In genomic region chr11:97805662-97806612, GRCm38 (mm10) we compare ENCODE assay signal across 7 mouse cellular contexts. TPM values are rescaled to one million over a fixed set of nuclear protein-coding genes. Genes with fewer than 3 reads are reported as not detected.
DNase-seq lines count a peak whose midpoint lies in the region; ATAC-seq and TF ChIP-seq lines count a peak whose summit lies in the region.

No protein-coding gene starts in this region.

- H3K27me3 ChIP-seq in ES-Bruce4 (ENCODE audit: control insufficient read depth, insufficient read depth, low read length, poor library complexity, severe bottlenecking) = no peaks in the 10 kb centered on the region
- H3K27me3 ChIP-seq in heart, embryonic 12.5 days (replicated peaks) = no peaks in the 10 kb centered on the region

- TF ChIP-seq POLR2A in ES-Bruce4 (IDR thresholded peaks at IDR 0.05; ENCODE audit: insufficient read depth, low read length) = no peak
- TF ChIP-seq POLR2A in olfactory bulb, adult 2 months (IDR thresholded peaks at IDR 0.05; ENCODE audit: insufficient read depth, low read depth, low read length) = no peak

- H3K27ac ChIP-seq in ES-Bruce4 (ENCODE audit: insufficient read depth, low read length) = peak overlapping the region; percentile 92
- H3K27ac ChIP-seq in heart, embryonic 12.5 days (ENCODE audit: poor library complexity, severe bottlenecking) = peak overlapping the region; percentile 91
- peak overlapping the region; percentile 38 for H3K27ac ChIP-seq in olfactory bulb, adult 2 months (ENCODE audit: insufficient read depth, low read depth, low read length)

- no peaks in the 10 kb centered on the region for H3K9me3 ChIP-seq in ES-Bruce4 (replicated peaks; ENCODE audit: control insufficient read depth, insufficient read depth, low read length, poor library complexity, severe bottlenecking)
- no peaks in the 10 kb centered on the region for H3K9me3 ChIP-seq in heart, embryonic 12.5 days (replicated peaks)

- H3K4me1 ChIP-seq in ES-Bruce4 (ENCODE audit: control insufficient read depth, insufficient read depth, low read length) = peaks cover 28% of the 10 kb centered on the region
- peaks cover 90% of the 10 kb centered on the region for H3K4me1 ChIP-seq in heart, embryonic 12.5 days (replicated peaks)
- peaks cover 51% of the 10 kb centered on the region for H3K4me1 ChIP-seq in olfactory bulb, adult 2 months (ENCODE audit: control insufficient read depth, insufficient read depth, low read length)

- TF ChIP-seq CTCF in ES-Bruce4 (IDR thresholded peaks at IDR 0.05; ENCODE audit: low read depth, low read length) = no peak
- no peak for TF ChIP-seq CTCF in olfactory bulb, adult 2 months (IDR thresholded peaks at IDR 0.05; ENCODE audit: insufficient read depth, low read depth, low read length)

- TF ChIP-seq EP300 in ES-Bruce4 (IDR thresholded peaks at IDR 0.05; ENCODE audit: insufficient read depth, low read depth, low read length) = peak; percentile 97

- peak; percentile 55 for DNase-seq in 3134 (ENCODE audit: extremely low read depth, insufficient read length, low spot score)
- peak; percentile 51 for DNase-seq in kidney, postnatal 10 days
- DNase-seq in left cerebral cortex, postnatal 10 days (ENCODE audit: extremely low spot score in 1 of 2, low spot score in 2 of 2) = no peak

- H3K36me3 ChIP-seq in ES-Bruce4 (ENCODE audit: control insufficient read depth, insufficient read depth, low read length, poor library complexity, severe bottlenecking) = peaks cover 17% of the 10 kb centered on the region
- peaks cover 28% of the 10 kb centered on the region for H3K36me3 ChIP-seq in heart, embryonic 12.5 days

- peak overlapping the region; percentile 63 for H3K9ac ChIP-seq in ES-Bruce4 (ENCODE audit: low read depth, poor library complexity, severe bottlenecking)
- H3K9ac ChIP-seq in heart, embryonic 12.5 days = peak overlapping the region; percentile 31; the same call in 1 of the 2 replicates

- peak overlapping the region; percentile 69 for H3K4me2 ChIP-seq in heart, embryonic 12.5 days

- H3K4me3 ChIP-seq in ES-Bruce4 (ENCODE audit: low read depth, low read length) = peak overlapping the region; percentile 29
- H3K4me3 ChIP-seq in heart, embryonic 12.5 days = no peak overlapping the region
- no peak overlapping the region for H3K4me3 ChIP-seq in olfactory bulb, adult 2 months (ENCODE audit: insufficient read depth, low read depth, low read length)

- 37% methylated on average over 15 of the region's 15 CpGs for WGBS in heart, embryonic 12.5 days
- WGBS in olfactory bulb, adult 2 months = 43% methylated on average over 15 of the region's 15 CpGs

- intact Hi-C loops in left cerebral cortex, postnatal 10 days (cut with DNase I) = no loop called here

- no peak for ATAC-seq in heart, embryonic 12.5 days (ENCODE audit: insufficient number of reproducible peaks, low FRiP score)
- ATAC-seq in CD4-positive, CD25-positive, alpha-beta regulatory T cell, adult 4 months = no peak

RNA-seq across cellular contexts. Expression of gene Lasp1, which starts 7.1 kb away (rescaled TPM):
- polyA plus RNA-seq in ES-Bruce4 (2011; ENCODE audit: insufficient read depth, insufficient read length, low read depth, missing spikeins) = 228 and 231 TPM in 2 replicates
- 46.9 and 49.5 TPM in 2 replicates for polyA plus RNA-seq in heart, embryonic 12.5 days (2016; fragmentation: Nextera tagmentation; extraction: Ambion mirVana)
- polyA plus RNA-seq in olfactory bulb, adult 2 months (2012; ENCODE audit: insufficient read depth, insufficient read length, low replicate concordance, missing spikeins) = not detected in 2 replicates
- total RNA-seq in left cerebral cortex, postnatal 10 days (2021) = 100 to 1,000 TPM; 190 to 203 TPM
- 10 to 100 TPM; 46.4 to 49.9 TPM for polyA plus RNA-seq in CD4-positive, CD25-positive, alpha-beta regulatory T cell, adult 4 months (2017; shearing (Covaris generic))

RNA-seq across cellular contexts. Expression of gene Rpl23, which starts 23.7 kb away (rescaled TPM):
- 777 and 842 TPM in 2 replicates for polyA plus RNA-seq in ES-Bruce4 (2011; ENCODE audit: insufficient read depth, insufficient read length, low read depth, missing spikeins)
- 404 and 410 TPM in 2 replicates for polyA plus RNA-seq in heart, embryonic 12.5 days (2016; fragmentation: Nextera tagmentation; extraction: Ambion mirVana)
- 695 TPM in 1 of 2 replicates, not detected in the other for polyA plus RNA-seq in olfactory bulb, adult 2 months (2012; ENCODE audit: insufficient read depth, insufficient read length, low replicate concordance, missing spikeins)
- 100 to 1,000 TPM; 423 to 456 TPM for total RNA-seq in left cerebral cortex, postnatal 10 days (2021)
- polyA plus RNA-seq in CD4-positive, CD25-positive, alpha-beta regulatory T cell, adult 4 months (2017; shearing (Covaris generic)) = 1,000 to 10,000 TPM in 1 of 2 experiments, 100 to 1,000 TPM in 1; 884 to 1,093 TPM

RNA-seq across cellular contexts. Expression of gene 1700001P01Rik, which starts 30.2 kb away (rescaled TPM):
- polyA plus RNA-seq in ES-Bruce4 (2011; ENCODE audit: insufficient read depth, insufficient read length, low read depth, missing spikeins) = 0.99 TPM in 1 of 2 replicates, not detected in the other
- polyA plus RNA-seq in heart, embryonic 12.5 days (2016; fragmentation: Nextera tagmentation; extraction: Ambion mirVana) = not detected in 2 replicates
- not detected in 2 replicates for polyA plus RNA-seq in olfactory bulb, adult 2 months (2012; ENCODE audit: insufficient read depth, insufficient read length, low replicate concordance, missing spikeins)
- under 1 TPM; 0.60 to 0.63 TPM for total RNA-seq in left cerebral cortex, postnatal 10 days (2021)
- not detected for polyA plus RNA-seq in CD4-positive, CD25-positive, alpha-beta regulatory T cell, adult 4 months (2017; shearing (Covaris generic))

RNA-seq across cellular contexts. Expression of gene B230217C12Rik, which starts 34.6 kb away (rescaled TPM):
- polyA plus RNA-seq in ES-Bruce4 (2011; ENCODE audit: insufficient read depth, insufficient read length, low read depth, missing spikeins) = 2.8 and 3.4 TPM in 2 replicates
- 6.9 and 7.4 TPM in 2 replicates for polyA plus RNA-seq in heart, embryonic 12.5 days (2016; fragmentation: Nextera tagmentation; extraction: Ambion mirVana)
- not detected in 2 replicates for polyA plus RNA-seq in olfactory bulb, adult 2 months (2012; ENCODE audit: insufficient read depth, insufficient read length, low replicate concordance, missing spikeins)
- 10 to 100 TPM; 40.0 to 45.1 TPM for total RNA-seq in left cerebral cortex, postnatal 10 days (2021)
- polyA plus RNA-seq in CD4-positive, CD25-positive, alpha-beta regulatory T cell, adult 4 months (2017; shearing (Covaris generic)) = 1 to 10 TPM; 1.4 TPM

RNA-seq across cellular contexts. Expression of gene Cwc25, which starts 39.6 kb away (rescaled TPM):
- polyA plus RNA-seq in ES-Bruce4 (2011; ENCODE audit: insufficient read depth, insufficient read length, low read depth, missing spikeins) = 14.5 and 16.9 TPM in 2 replicates
- 10.9 and 11.4 TPM in 2 replicates for polyA plus RNA-seq in heart, embryonic 12.5 days (2016; fragmentation: Nextera tagmentation; extraction: Ambion mirVana)
- not detected in 2 replicates for polyA plus RNA-seq in olfactory bulb, adult 2 months (2012; ENCODE audit: insufficient read depth, insufficient read length, low replicate concordance, missing spikeins)
- 10 to 100 TPM; 18.8 to 19.4 TPM for total RNA-seq in left cerebral cortex, postnatal 10 days (2021)
- 10 to 100 TPM; 25.2 to 33.8 TPM for polyA plus RNA-seq in CD4-positive, CD25-positive, alpha-beta regulatory T cell, adult 4 months (2017; shearing (Covaris generic))

Comparison
In these comparisons a context has a peak if more than half of its experiments do, and no peak if none do; other contexts are left out.
1. DNase-seq: peak in 3134 (single experiment) and kidney, postnatal 10 days (single experiment); none in left cerebral cortex, postnatal 10 days (0 of 2).
2. H3K27ac ChIP-seq: peak in every context shown above with its lines; median percentile 92 in ES-Bruce4; 91 in heart, embryonic 12.5 days; 38 in olfactory bulb, adult 2 months.